Mouse (Mus musculus) right cerebral cortex, postnatal 4 days (tissue): ENCODE measurements at regions not wholly inside any gene's neighbourhood (a gene's known extent, or its start where the extent isn't known, plus 50 kb on each side); places are given as distances from the start of the nearest gene placed in this dataset.
"Not testable (repeated sequence)": the region's sequence is repeated elsewhere in the genome, so short reads cannot be mapped to it uniquely, and the experiment has no call there.

Source experiments
- DNase-seq: peaks from one replicate; pipeline ENCODE4 v3.0.0-alpha.2; 2022

GRCm38 (mm10) chr15:38410462-38410861 is 985.1 kb downstream of the 4930447A16Rik start:
- no peak for DNase-seq

GRCm38 (mm10) chr15:38412481-38412880 is 987.1 kb downstream of the 4930447A16Rik start:
- no peak for DNase-seq

GRCm38 (mm10) chr15:38413329-38413728 is 988.0 kb downstream of the 4930447A16Rik start:
- no peak for DNase-seq

GRCm38 (mm10) chr15:38414318-38415090 is 989.1 kb downstream of the 4930447A16Rik start:
- no peak for DNase-seq

GRCm38 (mm10) chr15:38415091-38415486 is 989.7 kb downstream of the 4930447A16Rik start:
- DNase-seq, result no peak

GRCm38 (mm10) chr15:38419621-38420020 is 994.3 kb downstream of the 4930447A16Rik start:
- no peak for DNase-seq

GRCm38 (mm10) chr15:38420784-38421183 is 995.4 kb downstream of the 4930447A16Rik start:
- no peak for DNase-seq

- no peak for DNase-seq
Observed at GRCm38 (mm10) chr15:38422741-38423140, 997.4 kb downstream of the 4930447A16Rik start.

- no peak for DNase-seq
Observed at GRCm38 (mm10) chr15:38425506-38425905, 1000.2 kb downstream of the 4930447A16Rik start.

GRCm38 (mm10) chr15:38427966-38428365 is 1002.6 kb downstream of the 4930447A16Rik start:
- no peak for DNase-seq

- DNase-seq, result no peak
Observed at GRCm38 (mm10) chr15:38431668-38432067, 1006.3 kb downstream of the 4930447A16Rik start.

GRCm38 (mm10) chr15:38433386-38433785 is 1008.0 kb downstream of the 4930447A16Rik start:
- no peak for DNase-seq

GRCm38 (mm10) chr15:38434239-38434638 is 1008.9 kb downstream of the 4930447A16Rik start:
- DNase-seq, result not testable (repeated sequence)
